Mouse (Mus musculus) megakaryocyte-erythroid progenitor cell, adult 5-6 weeks (primary cell): ENCODE results near the gene Thy1. TPM values are rescaled to one million over a fixed set of nuclear protein-coding genes. Genes with fewer than 3 reads are reported as not detected.

Source experiments
- ATAC-seq: replicated peaks from 2 replicates; pipeline ENCODE4 v1.8.0; 2016; ENCODE audit warnings: mild to moderate bottlenecking, inconsistent platforms; ENCODE audit not compliant: severe bottlenecking, poor library complexity, low FRiP score, low TSS enrichment
- total RNA-seq, 2 experiments: library from RNA; stranded (forward) in 1 of 2; stranded (reverse) in 1 of 2; fragments of 200-1000, 215-1000 nt in 1 of 2; fragments of >200 nt in 1 of 2; fragmentation: Nextera tagmentation in 1 of 2; gene quantifications; 2 replicates each; pipeline ENCODE4 v1.2.3; 2014 to 2017

Gene Thy1
- total RNA-seq (2014; fragmentation: Nextera tagmentation) (2.5 and 20.4 TPM in 2 replicates), total RNA-seq (2017) (3.5 TPM in 1 of 2 replicates, not detected in the other)

DNA sequence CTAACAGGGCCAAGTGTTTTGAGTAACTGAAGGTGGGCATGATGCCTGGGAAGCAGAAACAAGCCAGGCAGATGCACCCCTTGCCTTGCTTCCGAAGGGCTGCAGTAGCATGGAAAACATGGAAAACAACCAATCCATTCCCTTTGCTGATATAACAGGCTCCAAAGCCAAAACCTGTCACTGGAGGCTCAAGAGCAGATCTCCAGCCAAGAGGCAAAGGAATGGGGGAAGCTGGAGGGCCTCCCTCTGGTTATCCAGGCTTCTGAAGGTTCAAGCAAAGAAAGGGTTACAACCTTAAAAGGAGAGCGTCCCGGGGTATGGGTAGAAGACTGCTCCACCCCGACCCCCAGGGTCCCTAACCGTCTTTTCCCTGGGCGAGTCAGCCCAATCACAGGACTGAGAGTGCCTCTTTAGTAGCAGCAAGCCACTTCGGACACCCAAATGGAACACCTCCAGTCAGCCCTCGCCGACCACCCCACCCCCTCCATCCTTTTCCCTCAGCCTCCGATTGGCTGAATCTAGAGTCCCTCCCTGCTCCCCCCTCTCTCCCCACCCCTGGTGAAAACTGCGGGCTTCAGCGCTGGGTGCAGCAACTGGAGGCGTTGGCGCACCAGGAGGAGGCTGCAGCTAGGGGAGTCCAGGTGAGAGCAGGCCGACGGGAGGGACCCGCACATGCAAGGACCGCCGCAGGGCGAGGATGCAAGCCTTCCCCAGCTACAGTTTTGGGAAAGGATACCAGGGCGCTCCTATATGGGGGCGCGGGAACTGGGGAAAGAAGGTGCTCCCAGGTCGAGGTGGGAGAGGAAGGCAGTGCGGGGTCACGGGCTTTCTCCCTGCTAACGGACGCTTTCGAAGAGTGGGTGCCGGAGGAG, at the start of gene Thy1:
TSS of gene Thy1 (plus strand) at position 549 of the 872 bp plus-strand sequence.
- no peak for ATAC-seq

GRCm38 (mm10) chr9:43997681-43998080, 45.5 kb upstream of the Thy1 start:
- ATAC-seq: no peak

DNA sequence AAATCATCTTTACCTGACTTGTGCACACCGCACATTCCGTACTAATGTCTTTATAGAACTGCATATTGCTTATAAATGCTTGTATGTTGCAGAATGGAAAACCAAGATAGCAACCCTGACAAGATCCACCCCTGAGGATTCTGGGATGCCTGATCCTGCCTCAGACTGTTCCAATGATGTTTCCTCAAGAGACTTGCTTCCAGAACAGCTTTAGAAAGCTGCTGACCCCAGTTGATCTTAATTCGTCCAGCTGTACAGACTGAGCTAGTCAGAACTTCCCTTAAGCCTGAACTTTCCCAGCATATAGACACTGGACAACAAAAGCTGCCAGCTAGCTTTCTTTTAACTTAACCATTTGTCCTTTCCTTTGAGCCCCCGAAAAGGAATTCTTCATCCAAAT, 44.3 kb upstream of the Thy1 start:
- ATAC-seq: no peak

GRCm38 (mm10) chr9:44004362-44004761, 38.8 kb upstream of the Thy1 start:
- ATAC-seq: no peak

DNA sequence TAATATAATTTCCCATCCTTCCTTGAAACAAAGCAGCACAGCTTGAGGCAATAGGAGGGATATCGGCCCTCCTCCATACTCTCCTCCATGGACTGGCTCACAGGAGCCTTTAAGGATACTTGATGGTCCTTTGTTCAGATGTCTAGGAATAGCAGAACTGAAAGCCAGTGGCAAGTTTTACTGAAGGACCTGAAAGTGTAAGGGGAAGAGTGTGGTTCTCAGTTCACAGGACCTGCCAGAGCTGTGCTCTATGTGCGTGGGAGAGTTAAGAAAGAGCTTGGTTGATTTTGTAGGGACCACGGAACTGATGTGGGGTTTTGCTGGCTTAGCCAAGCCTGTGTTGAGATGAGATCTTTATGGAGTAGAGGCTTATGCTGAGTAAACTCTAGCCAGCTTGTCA, 37.9 kb upstream of the Thy1 start:
- ATAC-seq: no peak

GRCm38 (mm10) chr9:44007323-44007722, 35.9 kb upstream of the Thy1 start:
- no peak for ATAC-seq

GRCm38 (mm10) chr9:44007991-44008390, 35.2 kb upstream of the Thy1 start:
- no peak for ATAC-seq

DNA sequence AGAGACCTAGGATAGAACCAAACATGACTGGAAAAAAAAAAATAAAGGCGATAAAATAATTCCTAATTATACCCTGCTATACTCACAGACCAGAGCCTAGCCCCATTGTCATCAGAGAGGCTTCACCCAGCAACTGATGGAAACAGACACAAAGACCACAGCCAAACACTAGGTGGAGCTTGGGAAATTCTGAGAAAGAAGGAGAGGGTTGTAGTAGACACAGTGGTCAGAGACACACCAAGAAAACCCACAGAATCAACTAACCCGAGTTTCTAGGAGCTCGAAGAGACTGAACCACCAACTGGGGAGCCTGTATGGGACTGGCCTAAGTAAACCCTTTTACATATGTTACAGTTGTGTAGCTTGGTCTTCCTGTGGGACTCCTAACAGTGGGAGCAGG, 32.3 kb upstream of the Thy1 start:
- no peak for ATAC-seq

GRCm38 (mm10) chr9:44011668-44012067, 31.5 kb upstream of the Thy1 start:
- ATAC-seq: no peak

- ATAC-seq: no peak
Measured at GRCm38 (mm10) chr9:44012164-44012563, 31.0 kb upstream of the Thy1 start.

GRCm38 (mm10) chr9:44012761-44013301, 30.4 kb upstream of the Thy1 start:
- no peak for ATAC-seq

GRCm38 (mm10) chr9:44013781-44014180, 29.4 kb upstream of the Thy1 start:
- ATAC-seq: no peak

GRCm38 (mm10) chr9:44016304-44016703, 26.9 kb upstream of the Thy1 start:
- ATAC-seq: no peak

DNA sequence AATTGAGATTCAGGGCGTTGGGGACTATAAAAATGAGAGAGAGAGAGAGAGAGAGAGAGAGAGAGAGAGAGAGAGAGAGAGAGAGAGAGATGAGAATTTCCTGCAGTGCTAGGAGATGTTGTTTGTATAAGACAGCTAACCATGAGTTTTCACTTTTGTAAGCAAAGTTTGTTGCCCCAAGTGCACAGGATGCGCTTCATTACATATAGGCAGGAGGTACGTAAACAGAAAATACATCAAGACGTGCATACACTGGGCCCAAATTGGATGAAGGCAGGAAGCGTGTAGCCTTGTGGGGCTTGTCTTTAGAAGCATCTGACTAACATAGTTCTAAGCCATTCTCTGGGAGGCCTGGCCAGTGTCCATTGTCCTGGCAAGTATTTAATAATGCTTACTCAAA, 25.3 kb upstream of the Thy1 start:
- no peak for ATAC-seq

DNA sequence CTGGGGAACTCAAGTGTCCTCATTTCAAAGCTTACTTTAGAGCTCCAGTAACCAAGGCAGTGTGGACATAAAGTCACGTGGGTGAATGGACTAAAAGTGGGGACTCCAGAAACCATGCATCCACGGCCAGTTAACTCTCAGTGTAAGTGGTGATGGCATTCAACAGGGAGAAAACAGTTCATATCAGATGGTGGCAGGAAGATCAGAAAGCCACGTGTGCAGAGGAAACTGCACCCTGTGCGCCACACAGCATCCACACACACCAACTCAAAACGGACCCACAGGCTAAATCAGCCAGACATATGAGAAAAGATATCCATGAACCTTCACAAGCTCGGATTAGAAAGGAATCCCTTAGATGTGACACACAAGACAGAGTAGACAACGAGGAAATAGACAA, 23.2 kb upstream of the Thy1 start:
- ATAC-seq: no peak

DNA sequence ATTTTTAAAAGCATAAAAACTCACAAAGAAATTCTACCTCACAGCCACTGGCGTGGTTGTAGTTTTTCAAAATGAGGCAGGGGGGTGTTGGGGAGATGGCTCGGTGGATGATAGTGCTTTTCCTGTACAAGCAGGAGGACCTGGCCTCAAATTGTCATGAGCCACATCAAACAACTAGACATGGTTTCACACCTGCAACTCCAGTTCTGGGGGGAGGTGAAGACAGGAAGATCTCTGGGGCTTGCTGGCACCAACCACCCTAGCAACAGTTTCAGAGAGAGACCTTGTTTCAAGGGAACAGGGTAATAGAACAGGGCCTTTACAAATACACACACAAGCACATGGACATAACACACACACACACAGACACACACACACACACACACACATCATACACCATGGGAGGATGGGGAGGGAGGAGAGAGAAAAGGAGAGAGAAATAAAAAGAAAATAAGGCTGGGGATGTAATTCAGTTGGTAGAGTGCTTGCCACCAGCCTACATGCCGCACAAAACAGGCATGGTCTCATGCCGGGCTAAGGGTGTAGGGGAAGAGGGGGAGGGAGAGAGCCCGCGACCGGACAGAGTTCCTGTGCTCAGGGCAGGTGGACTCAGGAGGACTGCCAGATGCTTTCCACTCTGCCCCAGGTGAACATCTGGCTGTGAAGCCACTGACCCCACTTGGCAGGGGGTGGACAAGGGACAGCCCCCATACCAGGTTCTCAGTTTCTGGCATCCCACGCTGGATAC, 20.9 kb upstream of the Thy1 start:
- ATAC-seq: no peak

- no peak for ATAC-seq
Measured at GRCm38 (mm10) chr9:44024096-44024495, 19.1 kb upstream of the Thy1 start.

- ATAC-seq: no peak
Measured at GRCm38 (mm10) chr9:44029580-44030236, 13.5 kb upstream of the Thy1 start.

DNA sequence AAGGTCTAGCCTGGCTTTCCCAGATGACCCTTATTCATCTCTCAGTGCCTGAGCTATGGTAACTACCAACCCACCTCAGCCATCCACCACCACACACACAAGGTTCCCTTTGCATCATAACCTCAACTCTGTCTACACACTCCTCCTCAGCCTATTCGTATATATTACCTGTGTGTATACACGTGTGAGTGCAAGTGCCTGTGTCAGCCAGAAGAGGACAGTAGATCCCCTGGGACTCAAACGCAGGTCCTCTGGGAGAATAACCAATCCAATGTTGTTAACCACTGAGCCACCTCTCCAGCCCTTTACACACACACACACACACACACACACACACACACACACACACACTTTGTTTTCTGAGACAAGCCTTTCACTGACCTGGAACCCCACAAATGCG, 12.5 kb upstream of the Thy1 start:
- no peak for ATAC-seq

GRCm38 (mm10) chr9:44031079-44031478, 12.1 kb upstream of the Thy1 start:
- ATAC-seq: 0 out of 2 replicates have a peak, but pooled peaks have one; percentile 34
